16 mouse cellular contexts compared by ENCODE assay signal in genomic region chr7:130233777-130234176, GRCm38 (mm10).
DNase-seq lines count a peak whose midpoint lies in the region; TF ChIP-seq lines count a peak whose summit lies in the region.
"Had no signal": no experiment of that assay in that cellular context is flagged by ENCODE, and none has a peak within 500 bp of the region (broad histone marks: within the 10 kb centered on the region; RNA-seq: fewer than 3 reads in every experiment).

No protein-coding gene starts in this region.

- peak; percentile 72 for DNase-seq in adrenal gland, adult 8-10 months
- DNase-seq in adrenal gland, postnatal 25 days = peak; percentile 37
- DNase-seq in kidney, adult 9 months = peak; percentile 56
- DNase-seq in kidney, postnatal 4 days = peak; percentile 64 to 78
- no peak for DNase-seq in cerebellum, adult 11-12 months
- DNase-seq in lung, adult 2 months = no peak
- DNase-seq in MN1 (ENCODE audit: low spot score) = no peak
- DNase-seq: cerebellum, adult 9-11 months; forebrain, postnatal 0 days; gastrocnemius, postnatal 36 days; heart, postnatal 4 days; liver, embryonic 13.5 days; right cerebral cortex, postnatal 25 days had no signal

- TF ChIP-seq POLR2A in lung, adult 2 months (IDR thresholded peaks at IDR 0.05; ENCODE audit: borderline replicate concordance, extremely low read depth, low read depth, low read length) = no peak

- 60% methylated on average over 7 of the region's 7 CpGs for WGBS in lung, adult 2 months

- H3K4me3 ChIP-seq in lung, adult 2 months (replicated peaks; ENCODE audit: extremely low read depth, low read depth, low read length) = no peak overlapping the region
- H3K4me3 ChIP-seq: heart, embryonic 13.5 days; liver, embryonic 13.5 days; megakaryocyte, embryonic 14.5 days; neural tube, embryonic 12.5 days had no signal

- no peaks in the 10 kb centered on the region for H3K4me1 ChIP-seq in lung, adult 2 months (ENCODE audit: control insufficient read depth, insufficient read depth, low read length)
- H3K4me1 ChIP-seq: megakaryocyte, embryonic 14.5 days had no signal

- no peak for TF ChIP-seq CTCF in lung, adult 2 months (IDR thresholded peaks at IDR 0.05; ENCODE audit: insufficient read depth, low read length)

Comparison
In these comparisons a context has a peak if more than half of its experiments do, and no peak if none do; other contexts are left out.
1. DNase-seq: peak in adrenal gland, adult 8-10 months (single experiment), adrenal gland, postnatal 25 days (single experiment), kidney, adult 9 months (single experiment) and kidney, postnatal 4 days (2 of 2); none in cerebellum, adult 11-12 months (single experiment), lung, adult 2 months (single experiment) and MN1 (single experiment).